Mouse (Mus musculus) heart, adult 2 months (tissue): Measurements from ENCODE around the gene Nrarp.
A peak's percentile ranks its signal among the peaks of the same experiment; 100 is the strongest.

ENCODE experiments used
- CTCF ChIP-seq: fragments of 200-600 bp; IDR thresholded peaks from 2 replicates; pipeline ENCODE4 v1.8.1; 2022; ENCODE audit warnings: antibody characterized with exemption, mild to moderate bottlenecking, moderate library complexity
- EP300 ChIP-seq: fragments of 200-500 bp; IDR thresholded peaks from 2 replicates; pipeline ENCODE4 v1.6.1; 2011; ENCODE audit warnings: low read depth, low read length, control low read depth; ENCODE audit not compliant: insufficient read depth
- POLR2A ChIP-seq: fragments of 200-500 bp; IDR thresholded peaks from 2 replicates; pipeline ENCODE4 v1.6.1; 2011; ENCODE audit warnings: mild to moderate bottlenecking, low read depth, low read length, control low read depth; ENCODE audit not compliant: insufficient read depth

- TF ChIP-seq CTCF (peak; percentile 44), EP300 (no peak), POLR2A (no peak)
These were observed 23.2 kb downstream of the Nrarp start for GRCm38 (mm10) chr2:25203631-25204214.
